Mouse (Mus musculus) embryonic facial prominence, embryonic 12.5 days (tissue): Measurements from ENCODE around the gene Hsd17b12. TPM values are rescaled to one million over a fixed set of nuclear protein-coding genes. Genes with fewer than 3 reads are reported as not detected.

Experiments
- ATAC-seq: fragments of 200-750 bp; cut with Nextera tagmentation; 2 replicates; pipeline ENCODE4 v1.8.0; 2017; ENCODE audit not compliant: insufficient number of reproducible peaks, insufficient read depth, low FRiP score, low TSS enrichment
- H3K27ac ChIP-seq: fragments of 300-500 bp; sonication (generic); 2 replicates; pipeline ENCODE4 v1.5.1; 2016; ENCODE audit warnings: mild to moderate bottlenecking
- H3K27me3 ChIP-seq: fragments of 300-500 bp; sonication (generic); 2 replicates; pipeline ENCODE4 v1.6.1; 2016; ENCODE audit warnings: mild to moderate bottlenecking, moderate library complexity
- H3K36me3 ChIP-seq: fragments of 300-500 bp; sonication (generic); 2 replicates; pipeline ENCODE4 v1.6.1; 2016; ENCODE audit warnings: mild to moderate bottlenecking
- H3K4me1 ChIP-seq: fragments of 300-500 bp; sonication (generic); 2 replicates; pipeline ENCODE4 v1.6.1; 2016
- H3K4me2 ChIP-seq: fragments of 300-500 bp; sonication (generic); replicated peaks from 2 replicates; pipeline ENCODE4 v1.6.1; 2016; ENCODE audit warnings: mild to moderate bottlenecking, moderate library complexity
- H3K4me3 ChIP-seq: fragments of 300-500 bp; sonication (generic); 2 replicates; pipeline ENCODE4 v1.5.1; 2016; ENCODE audit warnings: mild to moderate bottlenecking
- H3K9ac ChIP-seq: fragments of 300-500 bp; sonication (generic); 2 replicates; pipeline ENCODE4 v1.6.1; 2016; ENCODE audit warnings: mild to moderate bottlenecking, moderate library complexity
- H3K9me3 ChIP-seq: fragments of 300-500 bp; sonication (generic); 2 replicates; pipeline ENCODE4 v1.6.1; 2016; ENCODE audit warnings: mild to moderate bottlenecking, moderate library complexity
- WGBS: fragments of 180-500 bp; shearing (Covaris S2); methylation state at CpG from one replicate; pipeline ENCODE4 v1.1.7; 2016; 5-methylcytosine and 5-hydroxymethylcytosine counted together
- polyA plus RNA-seq: library from polyadenylated mRNA; unstranded; fragments of >200 nt; fragmentation: Nextera tagmentation; extraction: Ambion mirVana; gene quantifications from 2 replicates; pipeline ENCODE4 v1.2.1, GENCODE M21; 2016

The Hsd17b12 gene
- polyA plus RNA-seq = 103 and 104 TPM in 2 replicates

- no peaks in the 10 kb centered on the region for H3K9me3 ChIP-seq
- peak within 1 kb of the TSS; percentile 87 for H3K4me3 ChIP-seq
- H3K9ac ChIP-seq = peak within 1 kb of the TSS; percentile 89
- H3K27ac ChIP-seq = peak within 1 kb of the TSS; percentile 94
- WGBS = under 1% methylated on average over 69 of the region's 69 CpGs
- H3K36me3 ChIP-seq = no peaks in the 10 kb centered on the region
- peak; percentile 99 for ATAC-seq
- H3K27me3 ChIP-seq = no peaks in the 10 kb centered on the region
- peak within 1 kb of the TSS; percentile 62 for H3K4me2 ChIP-seq
- peaks cover 22% of the 10 kb centered on the region for H3K4me1 ChIP-seq
Measured at GRCm38 (mm10) chr2:94157592-94158519, at the start of gene Hsd17b12. Hsd17b12 (minus strand) TSS chr2:94157964.

DNA sequence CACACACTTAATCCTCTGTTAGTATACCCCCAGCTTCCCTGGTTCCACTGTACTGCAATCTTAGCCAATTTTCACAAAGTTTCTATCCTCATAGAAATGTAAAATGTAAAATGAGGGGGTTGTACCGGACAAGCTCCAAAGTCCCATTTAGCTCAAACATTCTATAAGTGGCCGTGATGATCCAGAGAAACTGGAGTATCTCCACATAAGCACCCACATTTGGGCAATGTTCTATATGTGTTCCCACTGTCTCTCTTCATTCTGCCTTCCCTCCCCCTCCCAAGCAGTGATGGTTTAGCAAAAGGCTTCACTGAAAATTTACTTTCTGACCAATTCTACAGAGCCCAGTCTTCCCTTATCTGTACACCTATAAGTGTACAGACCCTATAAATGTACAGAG, 27.1 kb upstream of the Hsd17b12 start:
- no peak for ATAC-seq
- WGBS = 86% methylated on average over 2 of the region's 2 CpGs
- no peaks in the 10 kb centered on the region for H3K9me3 ChIP-seq
- H3K27me3 ChIP-seq = no peaks in the 10 kb centered on the region
- H3K36me3 ChIP-seq = no peaks in the 10 kb centered on the region
- no peak overlapping the region for H3K9ac ChIP-seq
- H3K4me1 ChIP-seq = no peaks in the 10 kb centered on the region
- no peak overlapping the region for H3K27ac ChIP-seq
- no peak overlapping the region for H3K4me3 ChIP-seq
- H3K4me2 ChIP-seq = no peak overlapping the region

- no peaks in the 10 kb centered on the region for H3K36me3 ChIP-seq
- no peaks in the 10 kb centered on the region for H3K27me3 ChIP-seq
- H3K27ac ChIP-seq = no peak overlapping the region
- 15% methylated on average over 6 of the region's 6 CpGs for WGBS
- no peak for ATAC-seq
- H3K4me1 ChIP-seq = no peaks in the 10 kb centered on the region
- H3K9me3 ChIP-seq = no peaks in the 10 kb centered on the region
- no peak overlapping the region for H3K4me3 ChIP-seq
- no peak overlapping the region for H3K4me2 ChIP-seq
- H3K9ac ChIP-seq = no peak overlapping the region
Measured at GRCm38 (mm10) chr2:94184142-94184541, 26.4 kb upstream of the Hsd17b12 start.

GRCm38 (mm10) chr2:94179030-94179407, 21.3 kb upstream of the Hsd17b12 start:
- H3K4me3 ChIP-seq = peak overlapping the region; percentile 96
- no peak overlapping the region for H3K9ac ChIP-seq
- ATAC-seq = no peak

GRCm38 (mm10) chr2:94178321-94179029, 20.7 kb upstream of the Hsd17b12 start:
- Histone ChIP-seq H3K27me3 (no peaks in the 10 kb centered on the region), H3K4me2 (peak overlapping the region; percentile 80), H3K27ac (no peak overlapping the region), H3K36me3 (no peaks in the 10 kb centered on the region), H3K4me3 (peak overlapping the region; percentile 96), H3K9ac (peak overlapping the region; percentile 90), H3K9me3 (no peaks in the 10 kb centered on the region), H3K4me1 (peaks cover 13% of the 10 kb centered on the region)
- WGBS = 2% methylated on average over 22 of the region's 22 CpGs
- peak; percentile 96 for ATAC-seq

More at GRCm38 (mm10) chr2:94179030-94179407, 21.3 kb upstream of the Hsd17b12 start:
- Histone ChIP-seq H3K4me2 (peak overlapping the region; percentile 80), H3K27ac (no peak overlapping the region), H3K27me3 (no peaks in the 10 kb centered on the region), H3K9me3 (no peaks in the 10 kb centered on the region), H3K36me3 (no peaks in the 10 kb centered on the region), H3K4me1 (peaks cover 13% of the 10 kb centered on the region)
- WGBS = 3% methylated on average over 3 of the region's 3 CpGs

- Histone ChIP-seq H3K4me2 (peak overlapping the region; percentile 80; the same call in 1 of the 2 replicates), H3K9ac (no peak overlapping the region), H3K4me1 (peaks cover 13% of the 10 kb centered on the region), H3K36me3 (no peaks in the 10 kb centered on the region), H3K27me3 (no peaks in the 10 kb centered on the region), H3K9me3 (no peaks in the 10 kb centered on the region), H3K4me3 (no peak overlapping the region), H3K27ac (no peak overlapping the region)
- no peak for ATAC-seq
- 82% methylated on average over 6 of the region's 6 CpGs for WGBS
Measured at GRCm38 (mm10) chr2:94177294-94177693, 19.5 kb upstream of the Hsd17b12 start.

- no peak overlapping the region for H3K4me2 ChIP-seq
- H3K9me3 ChIP-seq = no peaks in the 10 kb centered on the region
- no peak overlapping the region for H3K4me3 ChIP-seq
- peaks cover 13% of the 10 kb centered on the region for H3K4me1 ChIP-seq
- no peaks in the 10 kb centered on the region for H3K27me3 ChIP-seq
- no peak overlapping the region for H3K27ac ChIP-seq
- no peaks in the 10 kb centered on the region for H3K36me3 ChIP-seq
- no peak overlapping the region for H3K9ac ChIP-seq
- 91% methylated on average over 3 of the region's 3 CpGs for WGBS
- no peak for ATAC-seq
Measured at GRCm38 (mm10) chr2:94176381-94176780, 18.6 kb upstream of the Hsd17b12 start.

GRCm38 (mm10) chr2:94173549-94173948, 15.8 kb upstream of the Hsd17b12 start:
- no peak overlapping the region for H3K4me3 ChIP-seq
- no peak overlapping the region for H3K9ac ChIP-seq
- WGBS = 90% methylated on average over 13 of the region's 13 CpGs
- no peaks in the 10 kb centered on the region for H3K27me3 ChIP-seq
- H3K4me1 ChIP-seq = peaks cover 13% of the 10 kb centered on the region
- H3K9me3 ChIP-seq = no peaks in the 10 kb centered on the region
- ATAC-seq = no peak
- no peak overlapping the region for H3K27ac ChIP-seq
- H3K4me2 ChIP-seq = no peak overlapping the region
- no peaks in the 10 kb centered on the region for H3K36me3 ChIP-seq

- H3K27me3 ChIP-seq = no peaks in the 10 kb centered on the region
- no peak overlapping the region for H3K4me2 ChIP-seq
- H3K9me3 ChIP-seq = no peaks in the 10 kb centered on the region
- no peak overlapping the region for H3K27ac ChIP-seq
- no peak overlapping the region for H3K4me3 ChIP-seq
- H3K36me3 ChIP-seq = no peaks in the 10 kb centered on the region
- no peaks in the 10 kb centered on the region for H3K4me1 ChIP-seq
- no peak overlapping the region for H3K9ac ChIP-seq
- 67% methylated on average over 2 of the region's 2 CpGs for WGBS
- ATAC-seq = no peak
Measured at GRCm38 (mm10) chr2:94163207-94163606, 5.4 kb upstream of the Hsd17b12 start.

- H3K4me1 ChIP-seq = no peaks in the 10 kb centered on the region
- H3K27ac ChIP-seq = no peak overlapping the region
- H3K27me3 ChIP-seq = no peaks in the 10 kb centered on the region
- no peak overlapping the region for H3K4me2 ChIP-seq
- no peaks in the 10 kb centered on the region for H3K9me3 ChIP-seq
- 69% methylated on average over 6 of the region's 6 CpGs for WGBS
- no peak for ATAC-seq
- H3K4me3 ChIP-seq = no peak overlapping the region
- H3K9ac ChIP-seq = no peak overlapping the region
- H3K36me3 ChIP-seq = no peaks in the 10 kb centered on the region
Measured at GRCm38 (mm10) chr2:94162141-94162540, 4.4 kb upstream of the Hsd17b12 start.

DNA sequence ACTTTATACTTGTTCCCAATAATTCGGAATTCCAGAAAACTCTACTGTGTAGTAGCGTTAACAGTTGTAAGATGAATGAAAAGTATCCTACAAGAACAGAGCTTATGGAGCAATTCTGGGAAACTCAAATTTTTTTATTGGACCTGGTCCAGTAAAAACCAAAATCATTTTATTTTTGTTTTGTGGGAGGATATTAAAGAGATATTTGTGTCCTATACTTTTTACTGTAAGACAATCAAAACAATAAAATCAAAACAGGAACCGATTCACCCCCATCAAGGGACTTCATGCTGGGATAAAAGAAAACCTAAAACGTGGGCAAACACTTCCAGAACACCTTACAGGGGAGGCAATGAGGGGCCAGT, 738 bp upstream of the Hsd17b12 start:
- 24% methylated on average over 4 of the region's 4 CpGs for WGBS
- H3K36me3 ChIP-seq = no peaks in the 10 kb centered on the region
- H3K9me3 ChIP-seq = no peaks in the 10 kb centered on the region
- no peaks in the 10 kb centered on the region for H3K27me3 ChIP-seq
- ATAC-seq = no peak
- 0 out of 2 replicates have a peak overlapping the region, but pooled peaks have one; percentile 54 for H3K27ac ChIP-seq
- H3K9ac ChIP-seq = 0 out of 2 replicates have a peak overlapping the region, but pooled peaks have one; percentile 27
- H3K4me3 ChIP-seq = peak overlapping the region; percentile 87
- peaks cover 18% of the 10 kb centered on the region for H3K4me1 ChIP-seq
- H3K4me2 ChIP-seq = peak overlapping the region; percentile 54
